Mouse (Mus musculus) embryonic facial prominence, embryonic 11.5 days (tissue): ENCODE measurements around the gene Ccl17. TPM values are rescaled to one million over a fixed set of nuclear protein-coding genes. Genes with fewer than 3 reads are reported as not detected.

ENCODE experiments used
- ATAC-seq: fragments of 200-750 bp; cut with Nextera tagmentation; replicated peaks from 2 replicates; pipeline ENCODE4 v1.8.0; 2017; ENCODE audit warnings: low read depth; ENCODE audit not compliant: insufficient number of reproducible peaks, low FRiP score, low TSS enrichment
- DNase-seq: peaks from one replicate; pipeline ENCODE4 v3.0.0-alpha.2; 2015; ENCODE audit warnings: low spot score
- H3K27ac ChIP-seq: fragments of 300-500 bp; sonication (generic); replicated peaks from 2 replicates; pipeline ENCODE4 v1.5.1; 2014; ENCODE audit warnings: mild to moderate bottlenecking, low read depth, low read length, control low read depth
- H3K27me3 ChIP-seq: fragments of 300-500 bp; sonication (generic); 2 replicates; pipeline ENCODE4 v1.6.1; 2014; ENCODE audit warnings: mild to moderate bottlenecking, low read length, moderate library complexity, mixed read lengths; ENCODE audit not compliant: control insufficient read depth, insufficient read depth
- H3K36me3 ChIP-seq: fragments of 300-500 bp; sonication (generic); replicated peaks from 2 replicates; pipeline ENCODE4 v1.6.1; 2014; ENCODE audit warnings: low read depth, mild to moderate bottlenecking, low read length, moderate library complexity, mixed read lengths; ENCODE audit not compliant: control insufficient read depth, insufficient read depth
- H3K4me1 ChIP-seq: fragments of 300-500 bp; sonication (generic); 2 replicates; pipeline ENCODE4 v1.6.1; 2014; ENCODE audit warnings: low read length, mixed read lengths; ENCODE audit not compliant: control insufficient read depth, insufficient read depth
- H3K4me2 ChIP-seq: fragments of 300-500 bp; sonication (generic); 2 replicates; pipeline ENCODE4 v1.6.1; 2014; ENCODE audit warnings: low read depth, mild to moderate bottlenecking, control low read depth, low read length, moderate library complexity
- H3K4me3 ChIP-seq: fragments of 300-500 bp; sonication (generic); 2 replicates; pipeline ENCODE4 v1.5.1; 2014; ENCODE audit warnings: low read depth, low read length, control low read depth
- H3K9ac ChIP-seq: fragments of 300-500 bp; sonication (generic); replicated peaks from 2 replicates; pipeline ENCODE4 v1.6.1; 2014; ENCODE audit warnings: mild to moderate bottlenecking, control low read depth, low read length
- H3K9me3 ChIP-seq: fragments of 300-500 bp; sonication (generic); replicated peaks from 2 replicates; pipeline ENCODE4 v1.6.1; 2016; ENCODE audit warnings: mild to moderate bottlenecking, low read length, inconsistent platforms, mixed read lengths; ENCODE audit not compliant: control insufficient read depth
- WGBS: fragments of 180-500 bp; shearing (Covaris S2); extraction: QIAGEN DNeasy Blood & Tissue Kit; methylation state at CpG from one replicate; pipeline ENCODE4 v1.1.7; 2014; 5-methylcytosine and 5-hydroxymethylcytosine counted together
- polyA plus RNA-seq: library from polyadenylated mRNA; unstranded; fragments of >200 nt; fragmentation: Nextera tagmentation; extraction: Ambion mirVana; gene quantifications from 2 replicates; pipeline ENCODE4 v1.2.1, GENCODE M21; 2014

Gene Ccl17
- polyA plus RNA-seq, 1 experiment from 2014 or later: not detected

GRCm38 (mm10) chr8:94783890-94784289, 26.4 kb upstream of the Ccl17 start:
- Histone ChIP-seq H3K27ac (no peak overlapping the region), H3K9ac (no peak overlapping the region), H3K27me3 (no peaks in the 10 kb centered on the region), H3K36me3 (no peaks in the 10 kb centered on the region), H3K4me2 (no peak overlapping the region), H3K4me1 (no peaks in the 10 kb centered on the region), H3K4me3 (no peak overlapping the region), H3K9me3 (no peaks in the 10 kb centered on the region)
- ATAC-seq (no peak), DNase-seq (no peak)
- 74% methylated on average over 4 of the region's 4 CpGs for WGBS

DNA sequence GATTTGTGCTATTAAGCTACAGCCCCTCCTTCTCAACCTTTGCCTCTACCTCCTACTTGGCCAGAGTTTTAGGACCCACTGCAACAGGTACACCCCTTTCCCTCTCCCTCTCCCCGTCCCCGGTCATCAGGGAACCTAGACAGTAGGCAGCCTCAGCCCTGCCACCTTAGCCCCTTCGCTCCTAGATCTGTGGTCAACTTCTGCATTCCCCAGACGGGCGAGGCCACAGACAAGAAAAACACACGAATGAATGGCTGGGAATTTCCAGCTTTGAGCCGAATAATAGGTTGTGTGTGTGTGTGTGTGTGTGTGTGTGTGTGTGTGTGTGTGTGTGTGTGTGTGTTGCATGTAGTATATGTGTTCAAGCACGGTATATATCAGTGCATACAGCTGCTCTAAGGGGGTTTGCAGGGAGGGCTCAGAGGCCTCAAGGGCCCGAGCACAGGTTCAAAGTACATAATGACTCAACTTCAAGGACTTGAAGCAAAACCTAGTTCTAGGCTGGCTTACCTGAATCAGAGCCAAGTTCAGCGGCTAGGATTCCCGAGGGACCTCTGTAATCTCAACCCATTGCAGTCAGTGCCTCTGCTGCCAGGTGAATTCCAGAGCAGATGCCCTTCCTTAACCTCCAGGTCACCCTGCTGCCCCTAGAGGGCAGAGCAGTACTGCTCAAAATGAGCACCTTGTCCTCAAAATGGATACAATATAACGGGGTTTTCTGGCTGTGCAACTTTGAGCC, 24.8 kb upstream of the Ccl17 start:
- no peaks in the 10 kb centered on the region for H3K36me3 ChIP-seq
- H3K4me1 ChIP-seq: no peaks in the 10 kb centered on the region
- no peak overlapping the region for H3K4me2 ChIP-seq
- H3K27me3 ChIP-seq: no peaks in the 10 kb centered on the region
- no peak overlapping the region for H3K4me3 ChIP-seq
- ATAC-seq (no peak), DNase-seq (no peak)
- 66% methylated on average over 12 of the region's 12 CpGs for WGBS
- no peak overlapping the region for H3K9ac ChIP-seq
- no peak overlapping the region for H3K27ac ChIP-seq
- H3K9me3 ChIP-seq: no peaks in the 10 kb centered on the region

DNA sequence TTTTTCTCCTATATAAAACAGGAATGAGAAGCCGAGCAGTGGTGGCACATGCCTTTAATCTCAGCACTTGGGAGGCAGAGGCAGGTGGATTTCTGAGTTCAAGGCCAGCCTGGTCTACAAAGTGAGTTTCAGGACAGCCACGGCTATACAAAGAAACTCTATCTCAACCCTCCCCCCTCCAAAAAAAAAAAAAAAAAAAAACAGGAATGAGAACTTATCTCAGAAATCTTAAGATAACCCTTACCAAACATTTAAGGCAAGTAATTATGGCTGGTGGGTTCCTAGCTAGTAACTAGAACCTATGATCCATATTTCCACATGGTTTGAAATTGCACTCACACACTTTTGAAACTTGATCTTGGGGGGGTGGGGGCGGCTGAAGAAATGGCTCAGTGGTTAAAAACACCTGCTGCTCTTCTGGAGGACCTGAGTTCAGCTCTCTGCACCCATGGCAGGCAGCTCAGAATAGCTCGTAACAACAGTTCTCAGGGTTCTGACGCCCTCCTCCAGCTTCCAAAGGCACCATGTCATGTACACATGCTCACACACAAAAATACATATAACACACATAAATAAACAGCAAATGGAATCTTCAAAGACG, 24.2 kb upstream of the Ccl17 start:
- Histone ChIP-seq H3K4me2 (no peak overlapping the region), H3K9me3 (no peaks in the 10 kb centered on the region), H3K4me1 (no peaks in the 10 kb centered on the region), H3K4me3 (no peak overlapping the region), H3K36me3 (no peaks in the 10 kb centered on the region), H3K27ac (no peak overlapping the region), H3K27me3 (no peaks in the 10 kb centered on the region), H3K9ac (no peak overlapping the region)
- 68% methylated on average over 6 of the region's 6 CpGs for WGBS
- DNase-seq (no peak), ATAC-seq (no peak)

DNA sequence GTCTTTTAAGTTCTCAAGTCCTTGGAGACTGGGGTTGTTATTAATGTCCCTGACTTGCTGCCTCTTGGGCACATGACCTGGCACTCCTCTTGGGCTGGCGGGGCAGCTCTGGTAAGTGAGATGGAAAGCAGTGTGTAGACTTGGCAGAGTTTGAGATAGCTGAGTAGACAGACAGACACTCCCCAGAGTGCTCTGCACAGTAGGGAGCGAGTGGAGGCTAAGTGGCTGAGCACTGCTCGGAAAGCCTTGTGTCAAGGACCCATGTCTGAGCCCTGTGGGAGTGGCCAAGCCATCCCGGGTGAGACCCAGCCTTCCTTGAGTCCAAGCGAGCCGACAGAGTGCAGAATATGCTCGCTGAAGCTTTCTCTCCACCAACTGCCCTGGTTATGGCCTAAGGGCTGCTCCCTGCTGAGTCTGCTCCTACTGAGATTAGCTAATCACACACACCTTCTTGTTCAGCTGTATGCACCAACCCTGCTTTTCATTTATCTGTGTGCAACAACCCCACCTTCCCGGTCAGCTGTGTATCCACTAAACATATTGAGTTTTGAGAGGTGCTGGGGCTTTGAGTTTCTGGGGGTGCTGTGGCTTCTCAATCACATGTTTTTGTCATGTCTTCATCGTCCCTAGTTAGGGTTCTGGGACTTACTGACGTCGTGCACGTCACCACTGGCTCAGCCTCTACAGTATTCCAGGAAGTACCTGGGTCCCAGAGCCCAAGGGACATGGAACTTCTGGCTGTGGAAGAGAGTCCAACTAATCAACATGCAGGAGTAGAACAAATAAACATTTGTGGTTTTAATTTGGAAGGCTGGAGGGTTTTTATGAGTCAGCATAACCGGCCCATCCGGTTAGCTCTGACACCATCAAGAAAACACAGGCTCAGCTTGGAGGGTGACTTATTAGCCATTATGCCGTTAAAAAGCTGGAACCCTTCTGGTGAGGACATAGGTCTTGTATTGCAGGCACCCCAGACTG, 22.4 kb upstream of the Ccl17 start:
- H3K36me3 ChIP-seq: no peaks in the 10 kb centered on the region
- no peak for DNase-seq
- ATAC-seq: no peak
- H3K4me1 ChIP-seq: no peaks in the 10 kb centered on the region
- no peaks in the 10 kb centered on the region for H3K9me3 ChIP-seq
- H3K4me2 ChIP-seq: no peak overlapping the region
- H3K27ac ChIP-seq: no peak overlapping the region
- no peak overlapping the region for H3K4me3 ChIP-seq
- H3K27me3 ChIP-seq: no peaks in the 10 kb centered on the region
- H3K9ac ChIP-seq: no peak overlapping the region
- 63% methylated on average over 15 of the region's 15 CpGs for WGBS

DNA sequence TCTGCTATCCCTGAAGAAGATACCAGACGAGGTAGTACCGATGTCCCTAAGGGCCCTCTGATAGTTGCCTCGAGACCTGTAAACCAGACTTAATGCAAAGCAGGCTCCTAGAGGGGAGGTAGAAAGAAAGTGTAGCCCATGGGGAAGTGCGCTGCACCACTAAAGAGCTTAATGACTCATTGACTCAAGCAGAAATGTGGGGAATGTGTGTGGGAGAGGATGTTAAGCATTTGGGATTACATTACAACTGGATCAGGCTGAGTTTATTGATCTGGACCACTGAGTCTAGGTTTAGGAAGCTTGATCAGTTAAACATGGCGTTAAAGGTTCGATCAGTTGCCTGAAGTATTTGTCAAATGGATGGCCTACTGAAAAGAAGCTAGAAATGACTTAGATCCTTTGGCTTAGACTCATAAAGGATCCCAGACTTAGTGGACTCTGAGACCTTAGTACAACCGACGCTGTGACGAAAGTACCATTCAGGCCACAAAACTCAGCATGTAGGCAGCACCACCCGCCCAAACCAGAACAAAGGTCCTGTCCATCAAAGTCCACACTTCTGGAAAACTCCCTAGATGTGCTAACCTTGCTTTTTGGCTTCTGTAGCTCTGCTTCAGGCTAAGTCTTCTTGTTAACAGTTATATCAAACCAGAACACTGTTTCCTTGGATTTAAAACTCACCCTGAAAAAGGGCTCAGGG, 20.8 kb upstream of the Ccl17 start:
- Histone ChIP-seq H3K9me3 (no peaks in the 10 kb centered on the region), H3K27me3 (no peaks in the 10 kb centered on the region), H3K4me3 (no peak overlapping the region), H3K36me3 (no peaks in the 10 kb centered on the region), H3K4me1 (no peaks in the 10 kb centered on the region), H3K4me2 (no peak overlapping the region), H3K9ac (no peak overlapping the region), H3K27ac (no peak overlapping the region)
- WGBS: 65% methylated on average over 10 of the region's 10 CpGs
- ATAC-seq (no peak), DNase-seq (no peak)

- Histone ChIP-seq H3K4me3 (no peak overlapping the region), H3K27me3 (no peaks in the 10 kb centered on the region), H3K27ac (no peak overlapping the region), H3K9ac (no peak overlapping the region), H3K9me3 (no peaks in the 10 kb centered on the region), H3K4me2 (no peak overlapping the region), H3K4me1 (no peaks in the 10 kb centered on the region), H3K36me3 (no peaks in the 10 kb centered on the region)
- DNase-seq: no peak
- 93% methylated on average over 4 of the region's 4 CpGs for WGBS
- no peak for ATAC-seq
Measured at GRCm38 (mm10) chr8:94794368-94794767, 15.9 kb upstream of the Ccl17 start.

DNA sequence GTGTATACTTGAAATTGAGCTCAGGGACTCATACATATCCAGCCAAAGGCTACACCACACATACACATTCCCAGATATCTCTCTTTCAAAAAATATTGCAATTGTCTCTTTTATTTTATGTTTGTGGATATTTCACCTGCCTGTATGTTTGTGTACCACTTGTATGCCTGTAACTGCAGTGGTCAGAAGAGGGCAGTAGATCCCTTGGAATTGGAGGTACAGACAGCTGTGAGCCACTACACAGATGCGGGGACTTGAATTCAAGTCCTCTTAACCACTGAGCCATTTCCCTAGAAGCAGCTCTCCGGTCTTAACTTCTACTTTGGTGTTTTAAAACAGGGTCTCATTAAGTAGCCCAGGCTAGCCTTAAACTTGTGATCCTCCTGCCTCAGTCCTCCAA, 15.5 kb upstream of the Ccl17 start:
- no peak overlapping the region for H3K4me2 ChIP-seq
- H3K4me3 ChIP-seq: no peak overlapping the region
- 100% methylated on average over 2 of the region's 2 CpGs for WGBS
- no peaks in the 10 kb centered on the region for H3K27me3 ChIP-seq
- H3K9me3 ChIP-seq: no peaks in the 10 kb centered on the region
- H3K4me1 ChIP-seq: no peaks in the 10 kb centered on the region
- no peak for ATAC-seq
- H3K9ac ChIP-seq: no peak overlapping the region
- no peak for DNase-seq
- no peaks in the 10 kb centered on the region for H3K36me3 ChIP-seq
- H3K27ac ChIP-seq: no peak overlapping the region
